In the genomic region with DNA sequence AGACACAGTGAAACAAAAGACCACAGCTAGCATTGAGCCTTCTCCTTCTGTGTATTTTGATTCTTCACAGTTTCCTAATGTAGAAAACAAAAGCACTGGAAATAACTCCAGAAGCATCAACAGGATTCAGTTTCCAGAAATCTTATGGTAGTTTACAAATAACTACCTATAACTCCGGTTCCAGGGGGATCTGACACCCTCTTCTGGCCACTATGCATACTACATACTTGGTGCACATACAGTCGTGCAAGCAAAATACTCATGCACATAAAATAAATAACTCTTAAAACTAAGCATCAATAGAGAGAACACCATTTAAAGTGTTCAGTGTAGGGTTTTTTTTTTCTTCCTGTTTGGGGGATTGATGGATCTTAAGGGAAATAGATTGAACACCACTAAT, we compare ENCODE assay signal across 24 mouse cellular contexts. TPM values are rescaled to one million over a fixed set of nuclear protein-coding genes. Genes with fewer than 3 reads are reported as not detected.
DNase-seq lines count a peak whose midpoint lies in the region; TF ChIP-seq lines count a peak whose summit lies in the region.
"Had no signal": no experiment of that assay in that cellular context is flagged by ENCODE, and none has a peak within 500 bp of the region (broad histone marks: within the 10 kb centered on the region; RNA-seq: fewer than 3 reads in every experiment).

No protein-coding gene starts in this region.

- no peaks in the 10 kb centered on the region for H3K9me3 ChIP-seq in ES-E14 (ENCODE audit: control insufficient read depth, insufficient read depth, low read depth, low read length)
- H3K9me3 ChIP-seq: embryonic facial prominence, embryonic 15.5 days; forebrain, embryonic 13.5 days; heart, embryonic 13.5 days; neural tube, embryonic 12.5 days had no signal

- no peak for DNase-seq in gastrocnemius, adult 2 months
- no peak for DNase-seq in gastrocnemius, adult 18-20 months (ENCODE audit: low spot score)
- no peak for DNase-seq in layer of hippocampus, adult 2 months (ENCODE audit: low spot score in 2 of 2)
- DNase-seq in layer of hippocampus, postnatal 10 days (ENCODE audit: low spot score in 2 of 2): no peak
- no peak for DNase-seq in ES-E14 (ENCODE audit: low read depth, low spot score)
- DNase-seq in gastrocnemius, postnatal 25 days: no peak
- no peak for DNase-seq in left cerebral cortex, postnatal 36 days (ENCODE audit: low spot score in 2 of 2)
- DNase-seq: adrenal gland, adult 2 months; adrenal gland, postnatal 36 days; cerebellum, adult 2 months; cerebellum, postnatal 25 days; kidney, adult 11 months; kidney, postnatal 36 days; lung, postnatal 36 days; right cerebral cortex, adult 18-20 months; thymus, postnatal 4 days had no signal

- H3K9ac ChIP-seq in ES-E14 (ENCODE audit: insufficient read depth, low read depth, low read length, poor library complexity, severe bottlenecking): no peak overlapping the region
- H3K9ac ChIP-seq: embryonic facial prominence, embryonic 15.5 days; forebrain, embryonic 13.5 days; heart, embryonic 13.5 days; neural tube, embryonic 12.5 days had no signal

- no peak overlapping the region for H3K27ac ChIP-seq in gastrocnemius, adult 2 months
- no peak overlapping the region for H3K27ac ChIP-seq in layer of hippocampus, adult 2 months
- H3K27ac ChIP-seq in ES-E14 (ENCODE audit: insufficient read depth, low read depth, low read length, poor library complexity, severe bottlenecking): no peak overlapping the region
- H3K27ac ChIP-seq: embryonic facial prominence, embryonic 10.5 days; embryonic facial prominence, embryonic 15.5 days; forebrain, embryonic 13.5 days; heart, embryonic 13.5 days; neural tube, embryonic 12.5 days had no signal

- no peaks in the 10 kb centered on the region for H3K4me1 ChIP-seq in ES-E14 (ENCODE audit: control insufficient read depth in 2 of 2, insufficient read depth in 2 of 2, low read length in 2 of 2, poor library complexity in 1 of 2)
- H3K4me1 ChIP-seq: embryonic facial prominence, embryonic 15.5 days; forebrain, embryonic 13.5 days; heart, embryonic 13.5 days; neural tube, embryonic 12.5 days had no signal

- TF ChIP-seq CTCF in gastrocnemius, adult 2 months (IDR thresholded peaks at IDR 0.05): peak; percentile 11; the same call in 1 of the 2 replicates
- TF ChIP-seq CTCF in layer of hippocampus, adult 2 months (conservative IDR thresholded peaks at IDR 0.05): peak; percentile 31; the same call in 1 of the 2 replicates

- no peaks in the 10 kb centered on the region for H3K36me3 ChIP-seq in ES-E14 (ENCODE audit: control insufficient read depth, insufficient read depth, low read length, poor library complexity, severe bottlenecking)
- H3K36me3 ChIP-seq: embryonic facial prominence, embryonic 10.5 days; embryonic facial prominence, embryonic 15.5 days; heart, embryonic 13.5 days; neural tube, embryonic 12.5 days had no signal

- in situ Hi-C loops in ES-E14 (cut with MboI; ENCODE audit: low sequenced_read_pairs in 2 of 2, unreplicated experiment in 2 of 2): no loop called here

- no peak overlapping the region for H3K4me3 ChIP-seq in gastrocnemius, adult 2 months
- H3K4me3 ChIP-seq in layer of hippocampus, adult 2 months: no peak overlapping the region
- H3K4me3 ChIP-seq in ES-E14 (ENCODE audit: insufficient read depth in 1 of 2, low read depth in 1 of 2, low read length in 2 of 2, poor library complexity in 1 of 2, severe bottlenecking in 1 of 2): no peak overlapping the region
- H3K4me3 ChIP-seq: embryonic facial prominence, embryonic 10.5 days; embryonic facial prominence, embryonic 15.5 days; forebrain, embryonic 13.5 days; heart, embryonic 13.5 days; myocyte; neural tube, embryonic 12.5 days had no signal

- intact Hi-C loops in gastrocnemius, adult 2 months (cut with DNase I): no loop called here
- intact Hi-C loops in left cerebral cortex, postnatal 36 days (cut with DNase I): no loop called here

TF ChIP-seq in ES-E14, 5 proteins besides CTCF, POLR2A, EP300 and RAD21:
- TF ChIP-seq CHD2 (IDR thresholded peaks at IDR 0.05; ENCODE audit: low read depth, low read length) (no peak), HCFC1 (IDR thresholded peaks at IDR 0.05; ENCODE audit: borderline replicate concordance, insufficient read depth, low read length) (no peak), ZNF384 (IDR thresholded peaks at IDR 0.05; ENCODE audit: low read depth, low read length) (no peak), MAFK (IDR thresholded peaks at IDR 0.05; ENCODE audit: insufficient read depth, low read depth, low read length) (no peak), ZC3H11A (IDR thresholded peaks at IDR 0.05; ENCODE audit: borderline replicate concordance, low read depth, low read length) (peak; percentile 55; the same call in 1 of the 2 replicates)

RNA-seq across cellular contexts. Expression of gene Kl, which starts 23.0 kb away (rescaled TPM):
- under 1 TPM; 0.31 to 0.43 TPM for total RNA-seq in gastrocnemius, adult 2 months (2021)
- under 1 TPM; 0.38 to 0.43 TPM for total RNA-seq in gastrocnemius, adult 18-20 months (2021)
- 10 to 100 TPM in 1 of 2 experiments, 1 to 10 TPM in 1; 9.9 to 10.5 TPM for total RNA-seq in layer of hippocampus, adult 2 months (2021)
- total RNA-seq in layer of hippocampus, postnatal 10 days (2021): 1 to 10 TPM; 3.9 to 5.1 TPM
- total RNA-seq in ES-E14 (2012; rRNA removed): 0.09 TPM in 1 of 2 replicates, not detected in the other
- total RNA-seq in gastrocnemius, postnatal 25 days (2021): under 1 TPM; 0.56 to 0.74 TPM
- 1 to 10 TPM; 2.8 to 3.2 TPM for total RNA-seq in left cerebral cortex, postnatal 36 days (2021)
- total RNA-seq: liver, adult 2 months; megakaryocyte, adult 5-6 weeks had no signal
